13 mouse cellular contexts compared by ENCODE assay signal in genomic region chr7:90341212-90341957, GRCm38 (mm10). TPM values are rescaled to one million over a fixed set of nuclear protein-coding genes. Genes with fewer than 3 reads are reported as not detected.
DNase-seq lines count a peak whose midpoint lies in the region; ATAC-seq and TF ChIP-seq lines count a peak whose summit lies in the region.
"Had no signal": no experiment of that assay in that cellular context is flagged by ENCODE, and none has a peak within 500 bp of the region (broad histone marks: within the 10 kb centered on the region; RNA-seq: fewer than 3 reads in every experiment).

No protein-coding gene starts in this region.

- TF ChIP-seq CTCF in cortical plate, adult 2 months (IDR thresholded peaks at IDR 0.05; ENCODE audit: extremely low read depth, insufficient read depth, low read length) = no peak

- no peaks in the 10 kb centered on the region for H3K36me3 ChIP-seq in hindbrain, embryonic 12.5 days
- H3K36me3 ChIP-seq: embryonic facial prominence, embryonic 12.5 days; hindbrain, embryonic 15.5 days had no signal

- peak overlapping the region; percentile 55 for H3K27ac ChIP-seq in cortical plate, adult 2 months (ENCODE audit: insufficient read depth, low read length)
- no peak overlapping the region for H3K27ac ChIP-seq in hindbrain, embryonic 12.5 days
- H3K27ac ChIP-seq: embryonic facial prominence, embryonic 12.5 days; hindbrain, embryonic 15.5 days had no signal

- H3K4me1 ChIP-seq in cortical plate, adult 2 months (ENCODE audit: control insufficient read depth, insufficient read depth, low read length) = no peaks in the 10 kb centered on the region
- no peaks in the 10 kb centered on the region for H3K4me1 ChIP-seq in hindbrain, embryonic 12.5 days
- H3K4me1 ChIP-seq: embryonic facial prominence, embryonic 12.5 days; hindbrain, embryonic 15.5 days had no signal

- no peak overlapping the region for H3K4me3 ChIP-seq in cortical plate, adult 2 months (ENCODE audit: insufficient read depth, low read length)
- H3K4me3 ChIP-seq in hindbrain, embryonic 12.5 days = no peak overlapping the region
- H3K4me3 ChIP-seq: embryonic facial prominence, embryonic 12.5 days; hindbrain, embryonic 15.5 days had no signal

- no peak for TF ChIP-seq POLR2A in cortical plate, adult 2 months (IDR thresholded peaks at IDR 0.05; ENCODE audit: extremely low read depth, insufficient read depth, low read length)

- no peaks in the 10 kb centered on the region for H3K27me3 ChIP-seq in hindbrain, embryonic 12.5 days
- H3K27me3 ChIP-seq: embryonic facial prominence, embryonic 12.5 days; hindbrain, embryonic 15.5 days had no signal

- peak; percentile 15 for ATAC-seq in CD4-positive, CD25-positive, alpha-beta regulatory T cell, adult 4 months
- no peak for ATAC-seq in hindbrain, embryonic 12.5 days (ENCODE audit: low FRiP score)

- 49% methylated on average over 12 of the region's 12 CpGs for WGBS in hindbrain, embryonic 12.5 days

- peak; percentile 15 to 47 for DNase-seq in kidney, adult 8-10 months
- DNase-seq in kidney, adult 11 months = no peak
- peak; percentile 78 for DNase-seq in naive thymus-derived CD4-positive, alpha-beta T cell, adult 2 months (ENCODE audit: low read depth)
- no peak for DNase-seq in lung, postnatal 25 days (ENCODE audit: low spot score)
- DNase-seq in layer of hippocampus, postnatal 36 days = no peak
- DNase-seq: lung, adult 2 months; midbrain, embryonic 14.5 days had no signal

- no peak overlapping the region for H3K9ac ChIP-seq in hindbrain, embryonic 12.5 days
- H3K9ac ChIP-seq: embryonic facial prominence, embryonic 12.5 days; hindbrain, embryonic 15.5 days had no signal

- H3K9me3 ChIP-seq in hindbrain, embryonic 12.5 days (replicated peaks) = no peaks in the 10 kb centered on the region
- H3K9me3 ChIP-seq: embryonic facial prominence, embryonic 12.5 days; hindbrain, embryonic 15.5 days had no signal

- no peak overlapping the region for H3K4me2 ChIP-seq in hindbrain, embryonic 12.5 days (replicated peaks)
- H3K4me2 ChIP-seq: embryonic facial prominence, embryonic 12.5 days; heart, embryonic 11.5 days; hindbrain, embryonic 15.5 days had no signal

RNA-seq across cellular contexts. Expression of gene Sytl2, which starts 39.3 kb away (rescaled TPM):
- polyA plus RNA-seq in CD4-positive, CD25-positive, alpha-beta regulatory T cell, adult 4 months (2017; shearing (Covaris generic)) = 10 to 100 TPM; 46.9 to 47.7 TPM
- 119 and 134 TPM in 2 replicates for polyA plus RNA-seq in cortical plate, adult 2 months (2012; rRNA removed)
- polyA plus RNA-seq in hindbrain, embryonic 12.5 days (2016; fragmentation: Nextera tagmentation; extraction: Ambion mirVana) = 5.6 and 6.7 TPM in 2 replicates
- total RNA-seq in layer of hippocampus, postnatal 36 days (2021) = 10 to 100 TPM; 30.9 to 40.5 TPM

Comparison
In these comparisons a context has a peak if more than half of its experiments do, and no peak if none do; other contexts are left out.
1. DNase-seq: peak in kidney, adult 8-10 months (2 of 2) and naive thymus-derived CD4-positive, alpha-beta T cell, adult 2 months (single experiment); none in kidney, adult 11 months (single experiment), lung, postnatal 25 days (single experiment) and layer of hippocampus, postnatal 36 days (0 of 2).